Mouse (Mus musculus) ES-E14 (cell line): ENCODE data around the gene Tac2. TPM values are rescaled to one million over a fixed set of nuclear protein-coding genes. Genes with fewer than 3 reads are reported as not detected.

Experiments
- DNase-seq: peaks from one replicate; pipeline ENCODE4 v3.0.0-alpha.2; 2013; ENCODE audit warnings: low read depth, low spot score
- H3K27ac ChIP-seq: 2 replicates; pipeline ENCODE4 v1.5.1; 2012; ENCODE audit warnings: low read depth, mild to moderate bottlenecking, low read length, moderate library complexity, mixed read lengths; ENCODE audit not compliant: poor library complexity, insufficient read depth, severe bottlenecking
- H3K36me3 ChIP-seq: 2 replicates; pipeline ENCODE4 v1.6.1; 2012; ENCODE audit warnings: mild to moderate bottlenecking, low read length, moderate library complexity, mixed read lengths; ENCODE audit not compliant: control insufficient read depth, poor library complexity, insufficient read depth, severe bottlenecking
- H3K4me1 ChIP-seq, 2 experiments: fragments of 150-350 bp in 1 of 2; sonication (generic) in 1 of 2; 2 replicates each; pipeline ENCODE4 v1.6.1; 2012; ENCODE audit warnings: low read length in 2 of 2, mild to moderate bottlenecking in 1 of 2, mixed read lengths in 1 of 2; ENCODE audit not compliant: control insufficient read depth in 2 of 2, insufficient read depth in 2 of 2, poor library complexity in 1 of 2
- H3K4me3 ChIP-seq, 2 experiments: fragments of 150-350 bp in 1 of 2; sonication (generic) in 1 of 2; 2 replicates each; pipeline ENCODE4 v1.5.1; 2012; ENCODE audit warnings: low read length in 2 of 2, low read depth in 1 of 2, mild to moderate bottlenecking in 1 of 2, mixed read lengths in 1 of 2; ENCODE audit not compliant: insufficient read depth in 1 of 2, poor library complexity in 1 of 2, severe bottlenecking in 1 of 2
- H3K9ac ChIP-seq: 2 replicates; pipeline ENCODE4 v1.6.1; 2012; ENCODE audit warnings: low read depth, mild to moderate bottlenecking, low read length, mixed read lengths; ENCODE audit not compliant: poor library complexity, insufficient read depth, severe bottlenecking
- H3K9me3 ChIP-seq: fragments of 150-350 bp; sonication (generic); 2 replicates; pipeline ENCODE4 v1.6.1; 2012; ENCODE audit warnings: low read depth, mild to moderate bottlenecking, low read length; ENCODE audit not compliant: control insufficient read depth, insufficient read depth
- CHD2 ChIP-seq: IDR thresholded peaks from 2 replicates; pipeline ENCODE4 v1.6.1; 2014; ENCODE audit warnings: mild to moderate bottlenecking, low read depth, low read length, inconsistent platforms
- HCFC1 ChIP-seq: IDR thresholded peaks from 2 replicates; pipeline ENCODE4 v1.6.1; 2012; ENCODE audit warnings: low read length, inconsistent platforms, borderline replicate concordance; ENCODE audit not compliant: insufficient read depth
- MAFK ChIP-seq: IDR thresholded peaks from 2 replicates; pipeline ENCODE4 v1.6.1; 2014; ENCODE audit warnings: mild to moderate bottlenecking, low read depth, low read length, inconsistent platforms; ENCODE audit not compliant: insufficient read depth
- ZC3H11A ChIP-seq: IDR thresholded peaks from 2 replicates; pipeline ENCODE4 v1.6.1; 2012; ENCODE audit warnings: low read depth, mild to moderate bottlenecking, inconsistent platforms, low read length, borderline replicate concordance
- ZNF384 ChIP-seq: IDR thresholded peaks from 2 replicates; pipeline ENCODE4 v1.6.1; 2012; ENCODE audit warnings: low read depth, low read length, inconsistent platforms
- in situ Hi-C, 2 experiments: fragments of 600-800 bp; cut with MboI; formaldehyde crosslinking; loops; one replicate each; pipeline ENCODE4 v1.15.1; 2025; ENCODE audit warnings: low sequenced_read_pairs in 2 of 2, inconsistent platforms in 1 of 2; ENCODE audit not compliant: unreplicated experiment in 2 of 2
- total RNA-seq: library from RNA; depleted of rRNA; stranded (reverse); fragments of 300-350 nt; gene quantifications from 2 replicates; pipeline ENCODE4 v1.2.3, GENCODE M21; 2012

Gene Tac2
- total RNA-seq, 1 experiment, result 0.45 TPM

DNA sequence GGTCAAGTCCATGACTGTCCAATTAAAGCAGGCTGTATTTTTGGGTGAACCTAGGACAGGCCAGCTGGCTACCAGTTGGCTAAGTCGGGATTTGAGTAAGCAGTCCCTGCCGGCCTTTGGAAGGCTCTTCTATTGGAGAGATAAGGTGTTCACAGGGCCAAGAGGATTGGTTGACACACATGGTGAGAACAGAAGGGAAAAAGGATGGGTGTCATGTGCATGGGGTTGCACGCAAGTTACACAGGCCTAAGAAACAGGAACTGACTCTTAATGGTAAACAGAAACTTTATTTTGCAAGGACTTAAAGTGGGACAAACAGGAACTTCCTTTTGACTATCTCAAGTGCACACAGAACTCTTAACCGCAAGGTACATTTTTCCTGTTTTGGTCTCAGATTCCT lies 12.6 kb downstream of the Tac2 start:
- H3K27ac ChIP-seq, result no peak overlapping the region
- in situ Hi-C loops, result no loop called here

DNA sequence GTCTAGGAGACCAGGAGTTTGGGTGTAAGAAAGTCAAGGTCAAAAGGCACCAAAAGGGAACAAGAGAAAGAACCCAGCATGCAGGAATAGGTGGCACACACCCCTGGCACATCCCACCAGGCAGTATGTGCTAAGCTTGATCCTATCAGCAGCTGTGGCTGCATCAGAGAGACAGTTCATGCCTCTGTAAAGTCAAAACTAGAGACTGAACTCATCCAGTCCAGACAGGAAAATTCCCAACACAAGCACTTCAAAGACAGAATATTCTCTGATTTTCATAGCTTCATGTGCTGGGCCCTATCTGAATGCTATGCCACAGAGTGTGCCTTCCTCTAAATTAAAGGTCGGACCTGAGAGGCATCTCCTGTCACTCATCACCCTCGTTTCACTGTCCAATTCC lies 13.3 kb downstream of the Tac2 start:
- no peaks in the 10 kb centered on the region for H3K9me3 ChIP-seq
- H3K4me1 ChIP-seq, result peaks cover 2 to 13% of the 10 kb centered on the region in 2 experiments; a peak in 2 of 4 replicates
- H3K27ac ChIP-seq, result no peak overlapping the region
- H3K4me3 ChIP-seq, result no peak overlapping the region
- H3K36me3 ChIP-seq, result peaks cover 9% of the 10 kb centered on the region
- TF ChIP-seq HCFC1, result no peak
- TF ChIP-seq ZC3H11A, result no peak
- TF ChIP-seq CHD2, result no peak
- TF ChIP-seq ZNF384, result no peak
- TF ChIP-seq MAFK, result no peak
- in situ Hi-C loops, result no loop called here
- no peak overlapping the region for H3K9ac ChIP-seq
- DNase-seq, result no peak

More for the DNA sequence above, 12.6 kb downstream of the Tac2 start:
- Histone ChIP-seq H3K4me1 (peaks cover 2 to 13% of the 10 kb centered on the region in 2 experiments; a peak in 2 of 4 replicates), H3K9ac (no peak overlapping the region), H3K9me3 (no peaks in the 10 kb centered on the region), H3K36me3 (peaks cover 2% of the 10 kb centered on the region), H3K4me3 (no peak overlapping the region)
- no peak for DNase-seq
- TF ChIP-seq ZNF384 (no peak), ZC3H11A (no peak), HCFC1 (no peak), CHD2 (no peak), MAFK (no peak)

DNA sequence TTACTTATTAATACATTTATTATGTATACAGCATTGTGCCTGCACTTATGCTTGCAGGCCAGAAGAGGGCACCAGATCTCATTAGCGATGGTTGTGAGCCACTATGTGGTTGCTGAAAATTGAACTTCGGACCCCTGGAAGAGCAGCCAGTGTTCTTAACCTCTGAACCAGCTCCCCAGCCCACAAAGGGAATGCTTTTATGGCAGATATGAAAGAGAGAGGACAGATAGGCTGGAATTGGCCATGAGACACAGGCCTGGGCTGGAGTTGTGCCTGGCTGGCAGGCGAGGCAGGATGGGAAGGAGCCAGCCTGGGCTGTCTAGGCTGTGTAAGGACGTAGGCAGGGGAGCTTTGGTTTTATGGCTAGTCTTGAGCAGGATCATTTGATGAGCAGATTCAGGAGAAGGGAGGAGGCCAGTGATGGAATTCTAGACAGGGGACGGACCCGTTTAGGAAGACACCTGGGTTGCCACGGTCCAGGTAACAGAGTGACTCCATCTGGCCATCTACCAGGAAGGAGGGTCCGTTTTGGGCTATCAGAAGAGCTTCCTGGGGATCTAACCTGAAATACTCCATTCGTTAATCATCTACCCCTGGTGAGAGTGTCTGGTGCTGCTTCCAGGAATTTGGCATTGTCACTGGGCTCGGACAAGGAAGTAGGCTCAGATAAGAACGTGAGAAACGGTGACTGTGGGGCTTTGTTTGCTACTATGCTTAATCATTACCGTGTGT lies 14.0 kb downstream of the Tac2 start:
- DNase-seq, result no peak
- peaks cover 2 to 13% of the 10 kb centered on the region in 2 experiments; a peak in 2 of 4 replicates for H3K4me1 ChIP-seq
- no peak overlapping the region for H3K27ac ChIP-seq
- TF ChIP-seq HCFC1 (no peak), ZNF384 (no peak), CHD2 (no peak), ZC3H11A (peak; percentile 59; the same call in 1 of the 2 replicates), MAFK (no peak)
- no peaks in the 10 kb centered on the region for H3K9me3 ChIP-seq
- H3K4me3 ChIP-seq, result peak overlapping the region in 1 of 2 experiments; percentile 71; a peak in 1 of 4 replicates
- peaks cover 16% of the 10 kb centered on the region for H3K36me3 ChIP-seq
- no peak overlapping the region for H3K9ac ChIP-seq
- in situ Hi-C loops, result no loop called here

DNA sequence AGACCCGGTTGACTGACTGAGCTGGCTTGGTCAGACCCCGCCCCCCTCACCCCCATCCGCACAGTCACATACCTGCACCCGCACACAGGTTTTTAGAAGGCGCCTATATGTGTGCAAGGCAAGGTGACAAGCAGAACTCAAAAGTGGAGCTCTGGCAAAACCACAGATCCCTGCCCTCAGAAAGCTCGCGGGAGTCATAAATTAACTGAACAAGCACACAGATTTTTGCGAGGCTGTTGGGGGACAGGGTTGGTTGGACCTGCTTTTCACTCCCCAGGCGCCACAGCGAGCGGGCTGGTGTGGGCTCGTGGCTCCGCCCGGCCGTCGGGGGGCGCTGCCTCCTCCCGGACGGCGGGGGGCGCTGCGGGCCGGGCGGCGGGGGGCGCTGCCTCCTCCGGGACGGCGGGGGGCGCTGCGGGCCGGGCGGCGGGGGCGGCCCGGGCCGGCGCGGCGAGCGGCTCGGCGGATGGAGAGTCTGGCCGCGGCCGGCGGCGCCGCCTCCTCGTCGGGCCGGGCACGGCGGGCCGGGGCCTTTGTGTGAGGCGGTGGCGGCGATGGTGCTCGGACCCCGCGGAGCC lies 14.9 kb downstream of the Tac2 start, which contains the start of gene Zbtb39:
Gene Zbtb39 (plus strand): TSS at position 456 of the 578 bp plus-strand sequence.
- Histone ChIP-seq H3K4me3 (peak within 1 kb of the TSS; percentile 93 to 94), H3K36me3 (peaks cover 24% of the 10 kb centered on the region), H3K4me1 (peaks cover 0 to 7% of the 10 kb centered on the region in 2 experiments; a peak in 2 of 4 replicates), H3K9ac (peak within 1 kb of the TSS; percentile 86), H3K9me3 (no peaks in the 10 kb centered on the region), H3K27ac (no peak within 1 kb of the TSS)
- in situ Hi-C loops, result no loop called here
- TF ChIP-seq HCFC1 (no peak), MAFK (no peak), CHD2 (no peak), ZNF384 (no peak), ZC3H11A (no peak)
- DNase-seq, result peak; percentile 54
